Mouse (Mus musculus) limb, embryonic 10.5 days (tissue): Measurements from ENCODE around the gene Pomc. TPM values are rescaled to one million over a fixed set of nuclear protein-coding genes. Genes with fewer than 3 reads are reported as not detected.

ENCODE experiments used
- polyA plus RNA-seq: library from polyadenylated mRNA; unstranded; fragments of >200 nt; fragmentation: Nextera tagmentation; extraction: Ambion mirVana; gene quantifications from 2 replicates; pipeline ENCODE4 v1.2.1, GENCODE M21; 2016

Gene Pomc
- polyA plus RNA-seq, 1 experiment from 2014 or later = 4.5 TPM

Other genes with a start within 250 kb of the Pomc start
- 221 and 298 TPM in 2 replicates for gene Dnmt3a, start 148.9 kb upstream of the Pomc start, polyA plus RNA-seq
- gene Efr3b, start 84.0 kb downstream of the Pomc start, polyA plus RNA-seq = 4.8 and 8.4 TPM in 2 replicates
- 9.5 and 11.7 TPM in 2 replicates for gene Dnajc27, start 127.6 kb downstream of the Pomc start, polyA plus RNA-seq
- gene Adcy3, start 178.2 kb downstream of the Pomc start, polyA plus RNA-seq = 8.1 and 8.4 TPM in 2 replicates